12 mouse cellular contexts compared by ENCODE assay signal in the genomic region with DNA sequence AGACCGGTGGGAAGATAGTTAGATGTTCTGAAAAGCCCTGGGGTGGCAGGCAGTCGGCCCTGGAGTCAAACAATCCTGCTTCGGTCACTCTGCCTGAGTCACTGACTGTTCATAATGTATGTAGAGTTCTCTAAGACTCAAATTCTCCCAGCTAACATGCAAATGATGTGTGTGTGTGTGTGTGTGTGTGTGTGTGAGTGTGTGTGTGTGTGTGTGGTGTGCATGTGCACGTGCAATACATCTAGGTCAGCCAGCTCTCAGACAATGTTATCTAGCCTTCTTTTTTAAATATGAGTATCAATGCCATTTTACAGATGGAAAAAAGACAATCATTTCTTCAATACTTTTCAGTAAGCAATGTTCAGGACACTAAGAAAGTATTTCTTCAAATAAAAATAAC.
"Had no signal": no experiment of that assay in that cellular context is flagged by ENCODE, and none has a peak within 500 bp of the region (broad histone marks: within the 10 kb centered on the region; RNA-seq: fewer than 3 reads in every experiment).

No protein-coding gene starts in this region.

- H3K27ac ChIP-seq: kidney, postnatal 0 days; layer of hippocampus, adult 2 months; limb, embryonic 10.5 days; liver, embryonic 15.5 days; midbrain, embryonic 13.5 days had no signal

- ATAC-seq: lung, postnatal 0 days; midbrain, embryonic 13.5 days had no signal

- H3K9ac ChIP-seq: liver, embryonic 15.5 days; midbrain, embryonic 13.5 days had no signal

- H3K4me1 ChIP-seq: liver, embryonic 15.5 days had no signal

- DNase-seq: kidney, postnatal 4 days; lung, adult 2 months; lung, postnatal 36 days; right cerebral cortex, postnatal 14 days; thymus, postnatal 4 days had no signal

- H3K27me3 ChIP-seq: liver, embryonic 15.5 days; midbrain, embryonic 13.5 days had no signal

- H3K4me3 ChIP-seq: layer of hippocampus, adult 2 months; limb, embryonic 10.5 days; liver, embryonic 15.5 days; midbrain, embryonic 13.5 days had no signal

- H3K36me3 ChIP-seq: limb, embryonic 10.5 days; liver, embryonic 15.5 days; midbrain, embryonic 13.5 days had no signal

- H3K4me2 ChIP-seq: liver, embryonic 11.5 days; liver, embryonic 15.5 days; midbrain, embryonic 13.5 days had no signal

- H3K9me3 ChIP-seq: limb, embryonic 10.5 days; liver, embryonic 15.5 days; midbrain, embryonic 13.5 days had no signal
